Mouse (Mus musculus): ENCODE data around the gene Anapc15. TPM values are rescaled to one million over a fixed set of nuclear protein-coding genes. Genes with fewer than 3 reads are reported as not detected.

Anapc15 gene
- 8.1 TPM for polyA plus RNA-seq (2014; fragmentation: Illumina TruSeq; extraction: RNeasy Lipid Tissue Mini Kit (QIAGEN cat#74804))

DNA sequence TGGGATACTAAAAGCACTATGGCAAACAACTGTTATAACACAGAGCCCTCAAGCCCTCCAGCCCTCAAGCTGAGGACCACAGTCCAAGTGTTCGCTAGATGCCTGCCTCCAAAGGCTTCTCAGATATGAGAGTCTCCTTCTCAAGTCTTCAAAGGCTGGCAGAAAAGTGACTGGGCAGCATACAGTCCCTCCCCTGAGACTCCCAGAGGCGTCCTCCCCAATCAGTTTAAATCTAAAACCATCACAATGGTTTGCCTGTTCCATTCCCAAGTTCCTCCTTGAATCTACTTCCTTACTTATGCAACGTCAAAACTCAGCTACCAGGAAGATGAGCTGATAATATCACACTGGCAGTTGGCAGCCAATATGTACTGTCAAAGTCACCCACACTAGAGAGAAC is at the start of gene Anapc15:
Gene Anapc15 (plus strand): TSS at position 301 of the 400 bp plus-strand sequence.

GRCm38 (mm10) chr7:101817861-101818401 is 45.6 kb upstream of the Anapc15 start, which contains the start of gene Phox2a:
Gene Phox2a, plus strand, starts transcription at chr7:101818313.

DNA sequence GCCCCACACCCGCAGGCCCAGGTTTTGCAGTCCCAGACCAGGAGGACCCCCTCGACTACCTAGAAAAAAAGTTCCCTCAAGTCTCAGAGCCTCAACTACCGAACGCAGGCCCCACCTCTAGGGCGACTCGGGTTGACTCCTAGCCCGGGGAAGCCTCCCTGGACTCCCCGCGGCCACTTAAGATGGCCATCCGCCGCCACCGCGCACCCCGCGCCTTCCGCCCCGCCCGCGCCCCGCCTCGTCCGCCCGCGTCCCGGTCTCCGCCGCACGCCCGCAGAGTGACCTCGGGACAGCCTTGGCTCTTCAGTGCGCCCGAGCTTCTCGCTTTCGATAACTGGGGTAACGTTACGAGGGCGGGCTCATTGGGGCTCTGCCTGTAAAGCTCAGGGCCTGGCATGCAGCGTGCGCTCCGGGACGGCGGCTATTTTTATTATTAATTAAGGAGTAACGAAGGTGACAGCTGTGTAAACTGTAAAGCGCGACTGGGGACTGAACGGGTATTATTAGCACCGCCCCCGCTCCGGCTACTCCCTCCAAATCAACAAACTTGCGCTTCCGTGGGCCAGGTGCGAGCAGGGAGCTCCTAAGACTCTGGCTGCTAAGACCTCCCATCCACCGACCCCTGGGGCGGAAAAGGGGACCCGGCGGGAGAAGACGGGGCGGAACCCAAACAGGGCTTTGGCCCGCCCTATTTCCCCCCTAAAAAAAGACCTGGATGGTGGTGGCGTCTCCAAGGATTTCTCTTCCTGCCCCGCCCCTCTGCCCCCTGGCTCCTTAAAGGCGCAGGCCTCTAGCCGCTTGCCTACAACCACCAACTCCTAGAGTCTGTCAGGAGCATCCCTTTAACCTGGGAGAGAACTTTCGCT is 25.7 kb upstream of the Anapc15 start, which contains the start of gene Inppl1:
Gene Inppl1 (minus strand): TSS at position 624 of the 866 bp plus-strand sequence.

GRCm38 (mm10) chr7:101857094-101857493 is 6.4 kb upstream of the Anapc15 start, which contains the start of gene Folr2:
Gene Folr2, minus strand, starts transcription at chr7:101857194.

GRCm38 (mm10) chr7:101870629-101871028 is 7.1 kb downstream of the Anapc15 start, which contains the start of gene Folr1:
Gene Folr1, minus strand, starts transcription at chr7:101870788.

DNA sequence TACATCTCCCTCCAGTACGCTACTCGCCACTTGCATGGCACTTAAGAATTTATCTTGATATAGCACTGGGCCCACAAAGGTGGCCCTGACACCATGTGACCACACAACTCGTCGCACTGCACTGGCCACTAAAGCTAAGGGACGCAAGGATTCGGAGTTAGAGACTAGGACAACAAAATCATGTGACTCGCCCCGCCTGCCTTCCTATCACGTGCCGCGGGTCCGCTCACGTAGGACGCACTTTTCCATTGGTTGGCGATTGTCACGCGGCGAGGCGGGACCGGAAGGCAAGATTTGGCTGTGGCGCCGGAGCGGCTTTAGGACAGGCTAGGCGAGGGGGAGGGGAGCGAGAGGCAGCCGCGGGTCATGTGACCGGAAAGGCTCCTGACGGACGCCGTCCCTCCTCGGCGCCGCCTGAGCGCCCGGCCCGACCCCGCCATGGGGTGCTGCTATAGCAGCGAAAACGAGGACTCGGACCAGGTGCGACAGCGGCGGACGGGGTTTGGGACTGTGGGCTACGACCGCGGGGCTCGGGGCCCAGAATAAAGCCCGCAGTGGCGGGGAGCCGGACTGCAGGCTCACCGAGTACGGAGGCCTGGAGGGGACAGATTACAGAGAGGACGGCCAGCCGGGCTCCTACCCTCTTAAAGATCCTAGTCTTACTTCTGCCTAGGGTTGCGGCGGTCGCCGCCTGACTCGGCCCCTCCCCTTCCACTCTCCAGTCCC is 42.2 kb downstream of the Anapc15 start, which contains the start of gene Lamtor1:
Gene Lamtor1 (plus strand): TSS at position 344 of the 726 bp plus-strand sequence.

DNA sequence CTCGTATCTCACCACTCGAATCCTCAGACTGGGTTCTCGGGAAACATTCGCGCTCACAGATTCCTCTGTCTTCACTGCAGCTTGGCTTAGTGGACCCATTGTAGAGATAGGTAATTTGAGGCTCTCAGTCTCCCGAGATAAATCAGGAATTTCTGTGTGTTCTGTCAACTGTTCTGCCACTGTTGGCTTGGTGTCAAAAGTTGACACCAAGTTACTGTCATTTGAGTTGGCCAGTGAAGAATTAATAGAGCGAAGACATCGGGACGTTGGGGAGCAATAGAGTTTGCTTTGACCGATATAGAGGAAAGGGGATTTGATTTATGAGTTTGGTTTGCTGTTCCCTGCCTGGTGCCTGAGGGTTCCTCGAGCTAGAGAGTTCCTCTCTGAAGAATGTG is 42.8 kb downstream of the Anapc15 start, which contains the start of gene Tomt:
Gene Tomt (minus strand): TSS at position 73 of the 395 bp plus-strand sequence.

GRCm38 (mm10) chr7:101933751-101934240 is 70.3 kb downstream of the Anapc15 start, which contains the start of the genes Lrrc51 and Numa1:
Gene Lrrc51, minus strand, starts transcription at chr7:101933895.
Gene Numa1, plus strand, starts transcription at chr7:101934111.

Other genes starting within 250 kb of the Anapc15 start
- gene Clpb, start 200.1 kb upstream of the Anapc15 start, polyA plus RNA-seq (2014; fragmentation: Illumina TruSeq; extraction: RNeasy Lipid Tissue Mini Kit (QIAGEN cat#74804)): 9.8 TPM
- gene Phox2a, start 45.4 kb upstream of the Anapc15 start, polyA plus RNA-seq (2014; fragmentation: Illumina TruSeq; extraction: RNeasy Lipid Tissue Mini Kit (QIAGEN cat#74804)): not detected
- gene Inppl1, start 25.5 kb upstream of the Anapc15 start, polyA plus RNA-seq (2014; fragmentation: Illumina TruSeq; extraction: RNeasy Lipid Tissue Mini Kit (QIAGEN cat#74804)): 43.3 TPM
- gene Folr2, start 6.5 kb upstream of the Anapc15 start, polyA plus RNA-seq (2014; fragmentation: Illumina TruSeq; extraction: RNeasy Lipid Tissue Mini Kit (QIAGEN cat#74804)): not detected
- gene Folr1, start 7.1 kb downstream of the Anapc15 start, polyA plus RNA-seq (2014; fragmentation: Illumina TruSeq; extraction: RNeasy Lipid Tissue Mini Kit (QIAGEN cat#74804)): 12.2 TPM
- 8.6 TPM for gene Lamtor1, start 42.2 kb downstream of the Anapc15 start, polyA plus RNA-seq (2014; fragmentation: Illumina TruSeq; extraction: RNeasy Lipid Tissue Mini Kit (QIAGEN cat#74804))
- gene Tomt, start 42.6 kb downstream of the Anapc15 start, polyA plus RNA-seq (2014; fragmentation: Illumina TruSeq; extraction: RNeasy Lipid Tissue Mini Kit (QIAGEN cat#74804)): not detected
- gene Lrrc51, start 70.2 kb downstream of the Anapc15 start, polyA plus RNA-seq (2014; fragmentation: Illumina TruSeq; extraction: RNeasy Lipid Tissue Mini Kit (QIAGEN cat#74804)): 3.6 TPM
- 125 TPM for gene Numa1, start 70.4 kb downstream of the Anapc15 start, polyA plus RNA-seq (2014; fragmentation: Illumina TruSeq; extraction: RNeasy Lipid Tissue Mini Kit (QIAGEN cat#74804))
- 12.7 TPM for gene Il18bp, start 155.0 kb downstream of the Anapc15 start, polyA plus RNA-seq (2014; fragmentation: Illumina TruSeq; extraction: RNeasy Lipid Tissue Mini Kit (QIAGEN cat#74804))
- gene Rnf121, start 201.8 kb downstream of the Anapc15 start, polyA plus RNA-seq (2014; fragmentation: Illumina TruSeq; extraction: RNeasy Lipid Tissue Mini Kit (QIAGEN cat#74804)): 10.1 TPM
- 14.4 TPM for gene Xndc1, start 201.8 kb downstream of the Anapc15 start, polyA plus RNA-seq (2014; fragmentation: Illumina TruSeq; extraction: RNeasy Lipid Tissue Mini Kit (QIAGEN cat#74804))
- not detected for gene Xntrpc, start 202.0 kb downstream of the Anapc15 start, polyA plus RNA-seq (2014; fragmentation: Illumina TruSeq; extraction: RNeasy Lipid Tissue Mini Kit (QIAGEN cat#74804))
- not detected for gene Trpc2, start 219.4 kb downstream of the Anapc15 start, polyA plus RNA-seq (2014; fragmentation: Illumina TruSeq; extraction: RNeasy Lipid Tissue Mini Kit (QIAGEN cat#74804))
- gene Art1, start 238.0 kb downstream of the Anapc15 start, polyA plus RNA-seq (2014; fragmentation: Illumina TruSeq; extraction: RNeasy Lipid Tissue Mini Kit (QIAGEN cat#74804)): not detected
- not detected for gene Art5, start 245.8 kb downstream of the Anapc15 start, polyA plus RNA-seq (2014; fragmentation: Illumina TruSeq; extraction: RNeasy Lipid Tissue Mini Kit (QIAGEN cat#74804))